Mouse (Mus musculus) frontal cortex, adult (tissue): ENCODE measurements at regions not wholly inside any gene's neighbourhood (a gene's known extent, or its start where the extent isn't known, plus 50 kb on each side); places are given as distances from the start of the nearest gene placed in this dataset.

Experiments used
- ATAC-seq: cut with Nextera tagmentation; 2 replicates; pipeline ENCODE4 v1.9.2; 2017; ENCODE audit warnings: mild to moderate bottlenecking, moderate library complexity, mixed read lengths; ENCODE audit not compliant: low TSS enrichment

- ATAC-seq, result peak; percentile 100
Observed at GRCm38 (mm10) chr8:6388651-6389050, 1283.5 kb upstream of the Slc10a2 start.

- peak; percentile 66 for ATAC-seq
Observed at GRCm38 (mm10) chr8:6374712-6375111, 1269.6 kb upstream of the Slc10a2 start.

- ATAC-seq, result peak; percentile 70
Observed at GRCm38 (mm10) chr8:6361403-6361942, 1256.3 kb upstream of the Slc10a2 start.

DNA sequence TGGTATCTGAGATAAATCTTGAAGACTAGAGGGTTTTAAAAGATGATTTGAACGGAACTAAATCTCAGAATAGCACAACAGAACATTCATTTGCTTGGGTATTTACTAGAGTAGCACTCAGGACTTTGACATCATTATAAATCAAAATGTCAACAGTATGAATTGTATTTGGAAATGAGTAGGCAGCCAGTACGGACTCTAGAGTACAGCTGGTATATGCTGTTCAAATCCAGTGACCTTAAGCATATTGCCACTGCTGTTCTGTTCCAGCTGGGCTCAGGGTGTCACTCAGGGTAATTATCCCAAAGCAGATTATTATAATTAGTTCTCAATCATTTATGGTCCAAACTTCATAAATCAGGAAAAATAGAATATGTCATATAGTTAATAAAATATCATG, 1252.7 kb upstream of the Slc10a2 start:
- no peak for ATAC-seq

DNA sequence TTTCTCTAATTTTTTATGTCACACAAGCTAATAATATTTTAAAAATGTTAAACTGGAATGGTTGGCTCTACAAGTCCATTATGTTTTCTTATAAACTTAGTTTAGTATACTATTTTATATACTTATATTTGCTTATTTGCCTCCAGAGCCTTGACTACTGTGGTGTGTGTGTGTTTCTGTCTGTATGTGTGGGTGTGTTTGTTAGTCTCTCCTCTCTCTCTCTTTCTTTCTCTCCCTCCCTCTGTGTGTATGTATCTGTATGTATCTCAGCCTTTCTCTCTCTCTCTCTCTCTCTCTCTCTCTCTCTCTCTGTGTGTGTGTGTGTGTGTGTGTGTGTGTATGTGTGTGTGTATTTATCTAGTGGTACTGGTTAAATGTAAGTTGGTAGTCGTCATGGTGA, 1245.3 kb upstream of the Slc10a2 start:
- ATAC-seq, result no peak

DNA sequence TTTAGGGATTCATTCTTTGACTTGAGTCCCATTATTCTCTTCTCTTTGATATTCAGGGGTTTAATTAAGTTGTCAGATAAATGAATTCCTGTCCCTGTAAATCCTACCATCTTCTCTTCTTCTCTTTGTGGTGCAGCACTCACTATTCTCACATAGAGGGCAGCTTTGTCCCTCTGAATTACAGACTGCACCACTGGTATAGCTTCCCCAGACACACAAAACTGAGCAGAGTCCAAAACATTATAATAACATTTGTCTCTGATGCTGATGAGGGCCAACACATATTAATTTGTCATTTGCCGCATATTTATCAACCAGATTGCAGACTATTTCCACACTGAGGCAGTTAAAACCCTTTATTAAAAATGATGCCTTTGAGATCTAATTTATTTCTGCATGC, 1244.9 kb upstream of the Slc10a2 start:
- ATAC-seq, result 0 out of 2 replicates have a peak, but pooled peaks have one; percentile 52

DNA sequence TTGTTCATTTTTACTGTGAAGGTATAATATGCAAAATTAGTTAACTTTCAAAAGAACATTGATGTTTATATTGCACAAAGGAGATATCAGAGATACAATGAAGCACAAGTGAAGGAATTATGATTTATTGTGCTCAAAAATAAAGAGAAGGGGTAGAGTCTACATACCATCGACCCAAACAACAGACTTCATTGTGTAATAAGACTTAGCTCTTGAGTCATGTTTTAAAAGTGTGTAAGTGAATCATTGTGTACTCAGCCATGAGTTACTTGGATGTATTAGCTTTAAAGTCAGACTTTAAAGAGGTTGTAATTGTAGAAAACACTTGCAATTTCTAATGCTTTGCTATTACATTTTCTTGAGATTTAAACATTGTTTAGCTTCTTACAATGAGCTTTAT, 1240.6 kb upstream of the Slc10a2 start:
- no peak for ATAC-seq

DNA sequence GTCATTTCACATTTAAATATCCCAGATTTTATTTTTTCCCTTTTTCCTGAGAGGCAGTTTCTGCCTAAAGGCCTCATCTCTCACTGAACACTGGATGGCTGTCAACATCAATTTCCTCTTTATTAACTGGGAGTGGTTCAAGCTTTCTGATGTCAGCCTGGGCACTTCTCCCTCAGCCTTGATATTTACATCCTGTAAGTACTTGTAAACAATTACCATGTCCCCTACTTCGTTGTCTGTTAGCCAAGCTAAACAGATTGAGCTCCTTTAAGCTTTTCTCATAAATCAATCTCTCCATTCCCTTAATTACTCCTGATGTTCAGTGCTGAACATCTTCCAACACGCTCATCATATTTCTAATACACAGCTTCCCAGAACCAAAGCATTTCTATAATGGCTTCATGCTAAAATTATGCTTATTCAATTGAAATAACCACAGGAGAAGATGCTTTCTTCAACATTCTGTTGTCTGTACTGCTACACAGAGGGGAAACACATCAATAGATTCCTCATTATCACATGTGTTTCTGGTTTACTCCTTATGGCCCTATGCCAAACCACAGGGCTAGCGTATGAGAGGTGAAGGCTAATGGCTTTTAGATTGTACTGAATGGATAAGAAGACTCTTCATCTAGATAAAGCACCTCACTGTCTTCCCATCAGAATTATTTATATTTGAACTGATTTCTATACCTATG, 1235.2 kb upstream of the Slc10a2 start:
- ATAC-seq, result no peak

DNA sequence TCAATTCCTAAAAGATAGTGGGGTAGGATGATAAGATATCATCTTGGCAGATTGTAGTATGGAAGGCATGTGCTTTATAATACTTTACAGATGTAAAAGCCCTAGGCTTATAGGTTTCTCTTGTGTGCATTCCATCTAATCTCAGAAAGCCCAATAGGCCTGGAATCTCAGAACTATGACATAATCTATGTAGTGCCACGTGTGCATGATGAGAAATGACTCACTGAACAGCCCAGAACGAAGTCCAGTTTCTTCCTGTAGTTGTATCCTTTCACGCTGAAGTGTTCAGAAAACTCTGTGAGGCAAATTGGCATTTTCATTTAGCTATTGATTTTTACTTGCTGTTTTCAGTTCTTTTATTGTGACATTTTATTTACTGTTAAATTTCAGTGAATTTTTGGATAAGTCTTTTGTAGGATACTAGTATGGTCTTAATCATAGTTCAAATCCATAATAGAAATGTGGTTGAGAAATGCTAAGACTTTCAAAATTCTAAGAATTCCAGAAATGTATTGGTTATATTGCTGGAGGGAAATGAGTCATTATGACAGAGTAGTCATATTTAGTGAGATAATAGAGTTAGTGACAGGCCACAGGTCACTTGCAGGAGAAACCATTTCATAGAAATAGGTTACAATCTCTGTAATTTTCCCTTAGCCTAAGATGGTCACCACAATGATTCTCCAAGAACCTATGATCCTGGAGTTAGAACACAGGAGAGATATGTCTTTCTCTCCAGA, 1229.3 kb upstream of the Slc10a2 start:
- ATAC-seq, result no peak

DNA sequence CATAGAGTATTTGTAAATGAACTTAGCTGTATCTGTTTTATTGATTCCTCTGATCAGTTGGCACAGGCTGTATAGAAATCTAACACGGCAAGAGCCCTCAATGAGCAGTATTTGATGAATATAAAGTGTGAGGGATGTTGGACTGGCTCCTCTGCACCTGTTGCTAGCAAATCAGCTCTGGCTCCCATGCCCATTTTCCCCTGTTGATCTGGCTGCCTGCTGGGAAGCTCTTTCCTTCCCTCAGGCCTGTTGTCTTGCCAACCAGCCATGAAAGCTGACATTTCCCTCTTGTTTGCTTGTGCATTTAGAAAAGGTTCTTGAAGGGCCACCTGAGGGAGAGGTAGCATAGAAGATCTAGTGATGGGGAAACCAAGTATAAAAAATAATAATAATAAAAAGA, 1216.2 kb upstream of the Slc10a2 start:
- ATAC-seq, result no peak

DNA sequence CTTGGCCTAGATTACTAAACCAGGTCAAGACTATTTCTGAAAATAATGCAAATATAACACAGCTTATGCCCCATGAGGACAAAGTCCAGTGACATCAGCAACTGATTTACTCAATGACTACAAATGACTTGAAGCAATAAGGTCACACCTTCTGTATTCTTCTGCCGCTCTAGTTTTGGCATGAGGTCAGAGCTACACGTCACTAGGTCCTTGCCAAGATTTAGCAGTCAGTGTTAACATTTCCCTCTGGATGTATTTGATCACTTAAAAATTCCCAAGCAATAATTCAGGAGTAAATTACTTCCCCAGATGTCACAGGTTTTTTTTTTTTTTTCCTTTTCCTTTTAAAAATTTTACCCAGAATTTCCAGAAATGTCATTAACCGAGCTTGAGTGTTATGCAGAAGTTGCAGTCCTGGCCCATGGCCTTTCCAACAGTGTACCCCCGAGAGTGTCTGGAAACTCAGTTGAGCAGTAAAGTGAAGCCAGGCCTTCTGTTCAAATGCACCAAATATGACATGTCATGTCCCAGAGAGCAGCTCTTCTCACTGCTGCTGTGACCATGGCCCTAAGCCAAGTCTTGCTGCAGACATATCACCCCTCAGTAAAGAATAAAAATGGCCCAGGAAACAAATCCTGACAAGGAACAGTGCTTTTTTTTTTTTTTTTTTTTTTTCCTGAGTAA, 1210.2 kb upstream of the Slc10a2 start:
- ATAC-seq, result no peak

- no peak for ATAC-seq
Observed at GRCm38 (mm10) chr8:6288889-6289288, 1183.7 kb upstream of the Slc10a2 start.

DNA sequence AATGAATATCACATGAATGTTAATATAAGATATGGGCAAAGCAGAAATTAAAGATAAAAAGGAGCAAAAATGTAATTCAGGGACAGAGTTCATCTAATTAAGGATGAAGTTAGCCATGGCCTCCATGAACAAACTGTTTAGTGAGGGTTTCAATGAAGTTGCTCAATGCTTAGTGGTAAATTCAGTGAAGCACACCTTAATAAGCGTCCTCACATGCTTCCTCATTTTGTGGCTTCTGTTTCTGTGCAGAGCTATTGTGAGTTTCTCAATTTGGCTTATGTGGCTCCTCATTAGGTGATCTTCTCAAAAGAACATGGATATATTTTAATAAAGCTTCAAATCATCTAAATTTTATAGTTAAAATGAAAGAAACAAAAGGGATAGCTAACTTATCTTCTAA, 1174.8 kb upstream of the Slc10a2 start:
- ATAC-seq, result no peak
